Mouse (Mus musculus) hindbrain, embryonic 12.5 days (tissue): ENCODE data around the gene Eml6. TPM values are rescaled to one million over a fixed set of nuclear protein-coding genes. Genes with fewer than 3 reads are reported as not detected.
"Not testable (repeated sequence)": the region's sequence is repeated elsewhere in the genome, so short reads cannot be mapped to it uniquely, and the experiment has no call there.

Experiments used
- ATAC-seq: fragments of 200-750 bp; cut with Nextera tagmentation; 2 replicates; pipeline ENCODE4 v1.8.0; 2017; ENCODE audit warnings: moderate TSS enrichment; ENCODE audit not compliant: low FRiP score
- H3K27ac ChIP-seq: fragments of 300-500 bp; sonication (generic); 2 replicates; pipeline ENCODE4 v1.5.1; 2016; ENCODE audit warnings: mild to moderate bottlenecking
- H3K27me3 ChIP-seq: fragments of 300-500 bp; sonication (generic); 2 replicates; pipeline ENCODE4 v1.6.1; 2016; ENCODE audit warnings: mild to moderate bottlenecking
- H3K36me3 ChIP-seq: fragments of 300-500 bp; sonication (generic); 2 replicates; pipeline ENCODE4 v1.6.1; 2016; ENCODE audit warnings: mild to moderate bottlenecking
- H3K4me1 ChIP-seq: fragments of 300-500 bp; sonication (generic); 2 replicates; pipeline ENCODE4 v1.6.1; 2016
- H3K4me2 ChIP-seq: fragments of 300-500 bp; sonication (generic); replicated peaks from 2 replicates; pipeline ENCODE4 v1.6.1; 2016; ENCODE audit warnings: mild to moderate bottlenecking
- H3K4me3 ChIP-seq: fragments of 300-500 bp; sonication (generic); 2 replicates; pipeline ENCODE4 v1.5.1; 2016; ENCODE audit warnings: mild to moderate bottlenecking
- H3K9ac ChIP-seq: fragments of 300-500 bp; sonication (generic); 2 replicates; pipeline ENCODE4 v1.6.1; 2016; ENCODE audit warnings: mild to moderate bottlenecking, moderate library complexity
- H3K9me3 ChIP-seq: fragments of 300-500 bp; sonication (generic); replicated peaks from 2 replicates; pipeline ENCODE4 v1.6.1; 2016; ENCODE audit warnings: mild to moderate bottlenecking
- WGBS: fragments of 180-500 bp; shearing (Covaris S2); methylation state at CpG from one replicate; pipeline ENCODE4 v1.1.7; 2016; 5-methylcytosine and 5-hydroxymethylcytosine counted together
- polyA plus RNA-seq: library from polyadenylated mRNA; unstranded; fragments of >200 nt; fragmentation: Nextera tagmentation; extraction: Ambion mirVana; gene quantifications from 2 replicates; pipeline ENCODE4 v1.2.1, GENCODE M21; 2016

Eml6 gene
- polyA plus RNA-seq, 1 experiment from 2014 or later: 2.5 TPM

DNA sequence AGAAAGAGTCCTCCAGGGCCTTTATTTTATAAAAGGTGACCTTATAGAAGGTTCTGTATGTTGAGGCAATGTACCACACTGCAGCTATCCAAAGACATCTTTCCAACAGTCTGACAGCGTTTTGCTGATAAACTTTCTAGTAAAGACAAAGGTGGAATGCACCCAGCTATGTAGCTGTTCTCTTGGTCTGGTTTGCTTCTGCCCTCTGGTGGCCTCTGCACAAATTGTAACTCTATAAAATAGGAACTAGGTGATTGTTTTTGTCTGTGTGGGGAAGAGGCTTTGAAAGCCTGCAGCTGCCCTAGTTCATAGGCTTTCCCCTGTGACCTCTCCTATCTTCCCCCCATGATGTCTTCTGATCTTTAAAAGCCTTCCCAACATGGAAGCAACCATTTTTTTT is 140.7 kb downstream of the Eml6 start:
- Histone ChIP-seq H3K27ac (no peak overlapping the region), H3K9me3 (no peaks in the 10 kb centered on the region), H3K4me3 (no peak overlapping the region), H3K9ac (no peak overlapping the region), H3K27me3 (no peaks in the 10 kb centered on the region), H3K4me1 (no peaks in the 10 kb centered on the region), H3K4me2 (no peak overlapping the region), H3K36me3 (no peaks in the 10 kb centered on the region)
- WGBS: 19% methylated on average over 1 of the region's 1 CpGs
- peak; percentile 50 for ATAC-seq

DNA sequence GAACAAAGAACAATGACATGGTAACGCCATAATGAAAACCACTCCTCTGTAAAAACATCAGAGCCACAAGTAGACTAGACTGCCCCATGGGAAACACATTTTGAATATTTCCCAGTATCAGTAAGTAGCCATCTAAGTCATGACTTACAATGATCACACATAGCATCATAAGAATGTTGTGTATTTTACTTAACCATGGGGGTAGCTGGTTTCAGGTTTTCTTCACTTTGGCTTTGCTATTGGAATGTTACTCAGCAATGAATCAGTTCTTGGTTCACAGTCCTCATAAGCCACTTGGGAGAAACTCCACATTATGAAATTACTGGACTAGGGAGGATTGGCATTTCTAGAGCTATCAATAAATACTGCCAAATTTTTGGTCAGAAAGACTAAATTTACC is 141.5 kb downstream of the Eml6 start:
- Histone ChIP-seq H3K4me3 (no peak overlapping the region), H3K27ac (no peak overlapping the region), H3K9me3 (no peaks in the 10 kb centered on the region), H3K9ac (no peak overlapping the region), H3K4me1 (no peaks in the 10 kb centered on the region), H3K36me3 (no peaks in the 10 kb centered on the region), H3K4me2 (no peak overlapping the region), H3K27me3 (no peaks in the 10 kb centered on the region)
- 65% methylated on average over 1 of the region's 1 CpGs for WGBS
- no peak for ATAC-seq

DNA sequence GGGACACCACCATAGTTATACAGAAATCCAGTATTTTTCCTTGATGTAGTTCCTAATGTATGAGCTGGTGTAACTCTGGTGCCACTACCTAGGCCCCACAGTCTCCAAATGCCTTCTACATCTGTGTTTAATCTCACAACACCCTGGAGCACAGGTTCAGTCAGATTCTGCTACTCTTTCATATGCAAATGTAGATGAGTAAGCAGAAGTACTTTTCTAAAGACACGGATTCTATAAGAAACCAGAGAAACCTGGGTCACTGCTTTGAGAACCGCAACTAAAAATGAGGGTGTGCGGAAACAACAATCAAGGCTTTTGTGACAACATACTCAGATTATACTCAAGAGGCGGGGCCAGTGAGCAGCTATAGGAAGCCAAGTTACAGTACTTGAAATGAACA is 142.8 kb downstream of the Eml6 start:
- no peak overlapping the region for H3K27ac ChIP-seq
- H3K9me3 ChIP-seq: no peaks in the 10 kb centered on the region
- WGBS: 66% methylated on average over 4 of the region's 4 CpGs
- no peaks in the 10 kb centered on the region for H3K4me1 ChIP-seq
- H3K36me3 ChIP-seq: no peaks in the 10 kb centered on the region
- no peaks in the 10 kb centered on the region for H3K27me3 ChIP-seq
- no peak for ATAC-seq
- H3K9ac ChIP-seq: no peak overlapping the region
- no peak overlapping the region for H3K4me2 ChIP-seq
- no peak overlapping the region for H3K4me3 ChIP-seq

DNA sequence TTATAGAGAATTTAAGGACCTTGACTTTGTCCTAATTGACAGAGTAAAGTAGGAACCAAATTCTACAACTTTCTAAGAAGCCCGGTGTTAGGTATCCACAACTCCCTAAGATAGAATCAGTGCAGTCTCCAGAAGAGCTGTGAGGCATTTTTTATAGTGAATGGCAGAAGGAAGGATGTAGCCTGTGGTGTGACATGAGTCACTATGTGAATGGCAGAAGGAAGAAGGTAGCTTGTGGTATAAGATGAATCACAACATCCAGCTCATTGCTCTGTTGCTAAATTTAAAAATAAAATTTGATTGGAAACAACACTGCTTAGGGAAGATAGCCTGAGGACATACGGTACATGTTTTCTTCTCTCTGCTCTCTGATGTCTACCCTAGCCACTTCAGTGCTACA is 146.2 kb downstream of the Eml6 start:
- Histone ChIP-seq H3K9ac (no peak overlapping the region), H3K36me3 (no peaks in the 10 kb centered on the region), H3K27me3 (no peaks in the 10 kb centered on the region), H3K27ac (no peak overlapping the region), H3K4me3 (no peak overlapping the region), H3K4me1 (no peaks in the 10 kb centered on the region), H3K9me3 (no peaks in the 10 kb centered on the region), H3K4me2 (no peak overlapping the region)
- 92% methylated on average over 2 of the region's 2 CpGs for WGBS
- no peak for ATAC-seq

GRCm38 (mm10) chr11:29877981-29878380 is 147.9 kb downstream of the Eml6 start:
- no peaks in the 10 kb centered on the region for H3K36me3 ChIP-seq
- H3K27ac ChIP-seq: no peak overlapping the region
- H3K9ac ChIP-seq: no peak overlapping the region
- H3K4me1 ChIP-seq: no peaks in the 10 kb centered on the region
- H3K4me3 ChIP-seq: no peak overlapping the region
- ATAC-seq: no peak
- no peaks in the 10 kb centered on the region for H3K27me3 ChIP-seq
- whole genome bisulfite sequencing: 81% methylated on average over 1 of the region's 1 CpGs
- no peaks in the 10 kb centered on the region for H3K9me3 ChIP-seq
- H3K4me2 ChIP-seq: no peak overlapping the region

- no peaks in the 10 kb centered on the region for H3K4me1 ChIP-seq
- WGBS: 51% methylated on average over 3 of the region's 3 CpGs
- no peak overlapping the region for H3K4me2 ChIP-seq
- no peak overlapping the region for H3K9ac ChIP-seq
- H3K4me3 ChIP-seq: no peak overlapping the region
- no peak overlapping the region for H3K27ac ChIP-seq
- no peaks in the 10 kb centered on the region for H3K27me3 ChIP-seq
- H3K36me3 ChIP-seq: no peaks in the 10 kb centered on the region
- no peak for ATAC-seq
- H3K9me3 ChIP-seq: no peaks in the 10 kb centered on the region
Measured at GRCm38 (mm10) chr11:29877280-29877679, 148.6 kb downstream of the Eml6 start.

- not testable (repeated sequence) for H3K4me1 ChIP-seq, H3K4me2 ChIP-seq, ATAC-seq, H3K27ac ChIP-seq, H3K9ac ChIP-seq, H3K27me3 ChIP-seq, H3K4me3 ChIP-seq, H3K9me3 ChIP-seq, H3K36me3 ChIP-seq
- 89% methylated on average over 1 of the region's 1 CpGs for WGBS
Measured at GRCm38 (mm10) chr11:29874781-29875180, 151.1 kb downstream of the Eml6 start.

- no peaks in the 10 kb centered on the region for H3K36me3 ChIP-seq
- no peak overlapping the region for H3K4me3 ChIP-seq
- H3K27ac ChIP-seq: no peak overlapping the region
- H3K4me1 ChIP-seq: no peaks in the 10 kb centered on the region
- 89% methylated on average over 2 of the region's 2 CpGs for WGBS
- H3K27me3 ChIP-seq: no peaks in the 10 kb centered on the region
- ATAC-seq: no peak
- no peaks in the 10 kb centered on the region for H3K9me3 ChIP-seq
- H3K9ac ChIP-seq: no peak overlapping the region
- no peak overlapping the region for H3K4me2 ChIP-seq
Measured at GRCm38 (mm10) chr11:29870174-29870573, 155.7 kb downstream of the Eml6 start.

DNA sequence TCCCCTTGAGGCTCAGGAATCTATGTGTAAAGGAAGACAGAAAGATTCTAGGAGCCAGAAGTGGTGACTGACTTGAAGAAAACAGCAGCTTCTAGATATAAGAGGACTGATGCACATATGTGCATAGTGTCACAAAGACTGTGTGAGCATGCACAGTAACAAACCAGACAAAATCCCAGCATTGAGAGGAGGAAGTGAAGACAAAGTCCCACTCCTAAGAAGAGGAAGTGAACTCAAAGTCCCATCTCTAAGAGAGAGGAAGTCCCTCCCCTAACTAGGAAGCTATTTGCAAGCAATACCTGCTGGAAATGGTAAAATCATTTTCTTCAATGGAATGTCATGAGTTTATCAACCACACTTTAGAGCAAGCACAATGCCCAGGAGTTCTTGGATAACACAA is 161.6 kb downstream of the Eml6 start:
- Histone ChIP-seq H3K9me3 (no peaks in the 10 kb centered on the region), H3K27ac (no peak overlapping the region), H3K36me3 (no peaks in the 10 kb centered on the region), H3K4me2 (no peak overlapping the region), H3K9ac (no peak overlapping the region), H3K4me1 (no peaks in the 10 kb centered on the region), H3K27me3 (no peaks in the 10 kb centered on the region), H3K4me3 (no peak overlapping the region)
- ATAC-seq: no peak

DNA sequence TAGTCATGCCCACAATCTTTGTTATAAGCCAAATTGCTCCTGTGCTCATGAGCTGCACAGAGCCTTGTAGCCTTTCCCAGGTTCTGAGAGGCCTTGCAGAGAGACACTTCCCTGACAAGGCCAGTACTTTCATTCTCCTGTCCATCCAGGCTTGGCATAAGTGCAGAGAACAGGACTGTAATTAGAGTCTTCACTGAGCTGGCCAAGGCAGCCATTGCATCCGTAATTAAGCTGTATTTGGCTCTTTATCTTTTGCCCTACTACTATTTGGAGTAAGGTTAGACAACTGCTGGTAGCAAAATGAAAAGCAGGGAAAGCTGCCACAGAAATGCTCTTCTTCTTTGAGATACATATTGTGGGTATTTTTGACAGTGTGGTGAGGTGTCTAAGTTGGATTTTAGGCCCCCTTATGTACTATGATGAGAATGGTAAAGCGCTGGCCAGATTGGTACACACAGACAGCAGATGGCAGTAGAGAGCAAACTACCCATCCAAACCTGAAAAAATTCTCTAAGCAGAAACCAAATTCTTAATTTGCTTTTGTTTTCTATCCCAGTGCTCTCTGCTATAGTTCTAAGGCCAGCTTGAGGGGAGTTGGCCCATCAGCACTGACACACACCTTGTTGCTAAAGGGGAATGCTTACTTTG is 164.0 kb downstream of the Eml6 start:
- Histone ChIP-seq H3K27me3 (no peaks in the 10 kb centered on the region), H3K4me3 (no peak overlapping the region), H3K4me2 (no peak overlapping the region), H3K4me1 (no peaks in the 10 kb centered on the region), H3K9ac (no peak overlapping the region), H3K9me3 (no peaks in the 10 kb centered on the region), H3K27ac (no peak overlapping the region), H3K36me3 (no peaks in the 10 kb centered on the region)
- ATAC-seq: no peak
- WGBS: 48% methylated on average over 2 of the region's 2 CpGs

- no peak for ATAC-seq
- 73% methylated on average over 2 of the region's 2 CpGs for WGBS
- Histone ChIP-seq H3K4me1 (no peaks in the 10 kb centered on the region), H3K4me2 (no peak overlapping the region), H3K9me3 (no peaks in the 10 kb centered on the region), H3K27me3 (no peaks in the 10 kb centered on the region), H3K27ac (no peak overlapping the region), H3K36me3 (no peaks in the 10 kb centered on the region), H3K4me3 (no peak overlapping the region), H3K9ac (no peak overlapping the region)
Measured at GRCm38 (mm10) chr11:29861040-29861439, 164.8 kb downstream of the Eml6 start.

DNA sequence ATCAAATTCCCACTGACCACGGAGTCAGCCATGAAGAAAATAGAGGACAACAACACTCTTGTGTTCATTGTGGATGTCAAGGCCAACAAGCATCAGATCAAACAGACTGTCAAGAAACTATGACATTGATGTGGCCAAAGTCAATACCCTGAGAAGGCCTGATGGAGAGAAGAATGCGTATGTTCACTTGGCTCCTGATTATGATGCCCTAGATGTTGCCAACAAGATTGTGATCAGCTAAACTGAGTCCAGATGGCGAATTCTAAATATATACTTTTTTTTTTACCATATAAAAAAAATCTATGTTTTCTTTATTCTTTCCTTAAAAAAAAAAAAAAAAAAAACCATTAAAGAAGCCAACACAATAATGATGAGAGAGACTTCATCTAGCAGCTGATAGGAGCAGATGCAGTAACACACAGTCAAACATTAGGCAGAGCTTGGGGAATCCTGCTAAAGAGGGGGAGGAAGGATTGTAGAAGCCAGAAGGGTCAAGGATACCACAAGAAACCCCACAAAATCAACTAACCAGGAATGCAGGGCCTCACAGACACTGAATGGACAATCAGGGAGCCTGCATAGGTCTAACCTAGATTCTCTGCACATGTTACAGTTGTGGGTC is 185.1 kb downstream of the Eml6 start:
- ATAC-seq: no peak
- WGBS: 85% methylated on average over 3 of the region's 3 CpGs
- Histone ChIP-seq H3K4me2 (no peak overlapping the region), H3K9ac (no peak overlapping the region), H3K4me1 (no peaks in the 10 kb centered on the region), H3K36me3 (no peaks in the 10 kb centered on the region), H3K27me3 (no peaks in the 10 kb centered on the region), H3K4me3 (no peak overlapping the region), H3K27ac (no peak overlapping the region), H3K9me3 (no peaks in the 10 kb centered on the region)

DNA sequence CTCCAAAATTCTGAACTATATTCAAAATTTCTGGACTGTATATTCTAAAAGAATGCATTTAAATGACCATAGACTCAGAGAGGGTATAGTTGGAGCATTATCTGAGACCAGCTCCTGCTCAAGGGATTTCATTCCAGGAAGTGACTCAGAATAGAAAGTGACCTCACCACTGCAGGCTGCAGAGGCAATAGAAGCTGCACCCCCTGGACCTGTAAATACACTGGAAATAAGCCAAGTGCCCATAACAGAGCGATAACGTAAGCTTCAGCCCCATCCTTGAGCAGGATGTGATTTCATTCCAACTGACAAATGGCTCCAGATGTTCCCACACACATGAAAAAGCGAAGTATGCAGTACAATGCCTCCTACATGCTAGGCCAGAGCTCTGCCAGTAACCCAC is 186.1 kb downstream of the Eml6 start:
- WGBS: 69% methylated on average over 3 of the region's 3 CpGs
- no peak for ATAC-seq
- Histone ChIP-seq H3K9ac (no peak overlapping the region), H3K36me3 (no peaks in the 10 kb centered on the region), H3K27ac (no peak overlapping the region), H3K4me2 (no peak overlapping the region), H3K4me3 (no peak overlapping the region), H3K27me3 (no peaks in the 10 kb centered on the region), H3K4me1 (no peaks in the 10 kb centered on the region), H3K9me3 (no peaks in the 10 kb centered on the region)
